Mouse (Mus musculus): Measurements from ENCODE around the gene Fbxo39. TPM values are rescaled to one million over a fixed set of nuclear protein-coding genes. Genes with fewer than 3 reads are reported as not detected.
A peak's percentile ranks its signal among the peaks of the same experiment; 100 is the strongest.

Gene Fbxo39
- total and polyA plus RNA-seq, 2 experiments: not detected

- Histone ChIP-seq H3K27ac (replicated peaks; ENCODE audit: insufficient read depth, low read depth, low read length) (peak overlapping the region; percentile 20; the same call in 1 of the 2 replicates), H3K27me3 (ENCODE audit: control insufficient read depth, insufficient read depth, low read length) (no peaks in the 10 kb centered on the region), H3K4me1 (ENCODE audit: control insufficient read depth, insufficient read depth, low read length) (peaks cover 2% of the 10 kb centered on the region; the same call in 1 of the 2 replicates), H3K9ac (ENCODE audit: low read depth, low read length) (peak overlapping the region; percentile 46), H3K4me3 (ENCODE audit: insufficient read depth, low read depth, low read length) (peak overlapping the region; percentile 19), H3K79me2 (ENCODE audit: control insufficient read depth, insufficient read depth, low read length) (no peaks in the 10 kb centered on the region), H3K36me3 (ENCODE audit: control insufficient read depth, insufficient read depth, low read length) (peaks cover 6% of the 10 kb centered on the region; the same call in 1 of the 2 replicates)
- 56% methylated on average over 7 of the region's 7 CpGs for WGBS
- no peak for DNase-seq (ENCODE audit: extremely low read depth, low read depth, low spot score)
- TF ChIP-seq CTCF (IDR thresholded peaks at IDR 0.05; ENCODE audit: low read depth, low read length): no peak
Observed at GRCm38 (mm10) chr11:72302230-72302629, 12.0 kb upstream of the Fbxo39 start.

GRCm38 (mm10) chr11:72307461-72307860 lies 6.8 kb upstream of the Fbxo39 start:
- Histone ChIP-seq H3K36me3 (ENCODE audit: control insufficient read depth, insufficient read depth, low read length) (peaks cover 9% of the 10 kb centered on the region; the same call in 1 of the 2 replicates), H3K27me3 (ENCODE audit: control insufficient read depth, insufficient read depth, low read length) (no peaks in the 10 kb centered on the region), H3K27ac (replicated peaks; ENCODE audit: insufficient read depth, low read depth, low read length) (no peak overlapping the region), H3K9ac (ENCODE audit: low read depth, low read length) (no peak overlapping the region), H3K79me2 (ENCODE audit: control insufficient read depth, insufficient read depth, low read length) (no peaks in the 10 kb centered on the region), H3K4me3 (ENCODE audit: insufficient read depth, low read depth, low read length) (no peak overlapping the region), H3K4me1 (ENCODE audit: control insufficient read depth, insufficient read depth, low read length) (peaks cover 7% of the 10 kb centered on the region)
- 89% methylated on average over 5 of the region's 5 CpGs for WGBS
- DNase-seq (ENCODE audit: extremely low read depth, low read depth, low spot score): no peak
- TF ChIP-seq POLR2A (IDR thresholded peaks at IDR 0.05; ENCODE audit: extremely low read depth, insufficient read depth, low read length) (no peak), CTCF (IDR thresholded peaks at IDR 0.05; ENCODE audit: low read depth, low read length) (no peak)

- H3K9ac ChIP-seq (ENCODE audit: low read depth, low read length): no peak overlapping the region
- no peak overlapping the region for H3K4me3 ChIP-seq (ENCODE audit: insufficient read depth, low read depth, low read length)
- WGBS: 25% methylated on average over 2 of the region's 2 CpGs
- no peak for TF ChIP-seq POLR2A (IDR thresholded peaks at IDR 0.05; ENCODE audit: extremely low read depth, insufficient read depth, low read length)
- H3K27me3 ChIP-seq (ENCODE audit: control insufficient read depth, insufficient read depth, low read length): no peaks in the 10 kb centered on the region
- peaks cover 6% of the 10 kb centered on the region; the same call in 1 of the 2 replicates for H3K36me3 ChIP-seq (ENCODE audit: control insufficient read depth, insufficient read depth, low read length)
- no peak overlapping the region for H3K27ac ChIP-seq (replicated peaks; ENCODE audit: insufficient read depth, low read depth, low read length)
- no peaks in the 10 kb centered on the region for H3K79me2 ChIP-seq (ENCODE audit: control insufficient read depth, insufficient read depth, low read length)
- peaks cover 5% of the 10 kb centered on the region for H3K4me1 ChIP-seq (ENCODE audit: control insufficient read depth, insufficient read depth, low read length)
- DNase-seq (ENCODE audit: extremely low read depth, low read depth, low spot score): no peak
Observed at GRCm38 (mm10) chr11:72308982-72309381, 5.3 kb upstream of the Fbxo39 start.

- H3K79me2 ChIP-seq (ENCODE audit: control insufficient read depth, insufficient read depth, low read length): no peaks in the 10 kb centered on the region
- no peak overlapping the region for H3K4me3 ChIP-seq (ENCODE audit: insufficient read depth, low read depth, low read length)
- TF ChIP-seq CTCF (IDR thresholded peaks at IDR 0.05; ENCODE audit: low read depth, low read length): no peak
- no peak for TF ChIP-seq POLR2A (IDR thresholded peaks at IDR 0.05; ENCODE audit: extremely low read depth, insufficient read depth, low read length)
- peaks cover 3% of the 10 kb centered on the region; the same call in 1 of the 2 replicates for H3K27me3 ChIP-seq (ENCODE audit: control insufficient read depth, insufficient read depth, low read length)
- H3K36me3 ChIP-seq (ENCODE audit: control insufficient read depth, insufficient read depth, low read length): peaks cover 3% of the 10 kb centered on the region; the same call in 1 of the 2 replicates
- H3K27ac ChIP-seq (replicated peaks; ENCODE audit: insufficient read depth, low read depth, low read length): no peak overlapping the region
- no peak overlapping the region for H3K9ac ChIP-seq (ENCODE audit: low read depth, low read length)
- WGBS: 74% methylated on average over 4 of the region's 4 CpGs
- no peak for DNase-seq (ENCODE audit: extremely low read depth, low read depth, low spot score)
- peaks cover 5% of the 10 kb centered on the region for H3K4me1 ChIP-seq (ENCODE audit: control insufficient read depth, insufficient read depth, low read length)
Observed at GRCm38 (mm10) chr11:72310491-72310890, 3.8 kb upstream of the Fbxo39 start.

- DNase-seq (ENCODE audit: extremely low read depth, low read depth, low spot score): no peak
- Histone ChIP-seq H3K4me1 (ENCODE audit: control insufficient read depth, insufficient read depth, low read length) (peaks cover 5% of the 10 kb centered on the region), H3K27me3 (ENCODE audit: control insufficient read depth, insufficient read depth, low read length) (peaks cover 3% of the 10 kb centered on the region; the same call in 1 of the 2 replicates), H3K9ac (ENCODE audit: low read depth, low read length) (no peak overlapping the region), H3K27ac (replicated peaks; ENCODE audit: insufficient read depth, low read depth, low read length) (no peak overlapping the region), H3K4me3 (ENCODE audit: insufficient read depth, low read depth, low read length) (no peak overlapping the region), H3K79me2 (ENCODE audit: control insufficient read depth, insufficient read depth, low read length) (no peaks in the 10 kb centered on the region), H3K36me3 (ENCODE audit: control insufficient read depth, insufficient read depth, low read length) (peaks cover 3% of the 10 kb centered on the region; the same call in 1 of the 2 replicates)
- 82% methylated on average over 10 of the region's 10 CpGs for WGBS
- TF ChIP-seq CTCF (IDR thresholded peaks at IDR 0.05; ENCODE audit: low read depth, low read length) (no peak), POLR2A (IDR thresholded peaks at IDR 0.05; ENCODE audit: extremely low read depth, insufficient read depth, low read length) (no peak)
Observed at GRCm38 (mm10) chr11:72311355-72312001, 2.8 kb upstream of the Fbxo39 start.

- Histone ChIP-seq H3K27me3 (ENCODE audit: control insufficient read depth, insufficient read depth, low read length) (peaks cover 3% of the 10 kb centered on the region; the same call in 1 of the 2 replicates), H3K36me3 (ENCODE audit: control insufficient read depth, insufficient read depth, low read length) (no peaks in the 10 kb centered on the region), H3K4me3 (ENCODE audit: insufficient read depth, low read depth, low read length) (no peak overlapping the region), H3K4me1 (ENCODE audit: control insufficient read depth, insufficient read depth, low read length) (no peaks in the 10 kb centered on the region), H3K9ac (ENCODE audit: low read depth, low read length) (no peak overlapping the region), H3K27ac (replicated peaks; ENCODE audit: insufficient read depth, low read depth, low read length) (no peak overlapping the region), H3K79me2 (ENCODE audit: control insufficient read depth, insufficient read depth, low read length) (no peaks in the 10 kb centered on the region)
- no peak for DNase-seq (ENCODE audit: extremely low read depth, low read depth, low spot score)
- 75% methylated on average over 5 of the region's 5 CpGs for WGBS
- TF ChIP-seq CTCF (IDR thresholded peaks at IDR 0.05; ENCODE audit: low read depth, low read length) (no peak), POLR2A (IDR thresholded peaks at IDR 0.05; ENCODE audit: extremely low read depth, insufficient read depth, low read length) (no peak)
Observed at GRCm38 (mm10) chr11:72318026-72318425, 3.8 kb downstream of the Fbxo39 start.

All from liver, adult 2 months (tissue).